Mouse (Mus musculus): ENCODE results near the gene Neurl2.
"Not testable (repeated sequence)": the region's sequence is repeated elsewhere in the genome, so short reads cannot be mapped to it uniquely, and the experiment has no call there.

Gene Neurl2

DNA sequence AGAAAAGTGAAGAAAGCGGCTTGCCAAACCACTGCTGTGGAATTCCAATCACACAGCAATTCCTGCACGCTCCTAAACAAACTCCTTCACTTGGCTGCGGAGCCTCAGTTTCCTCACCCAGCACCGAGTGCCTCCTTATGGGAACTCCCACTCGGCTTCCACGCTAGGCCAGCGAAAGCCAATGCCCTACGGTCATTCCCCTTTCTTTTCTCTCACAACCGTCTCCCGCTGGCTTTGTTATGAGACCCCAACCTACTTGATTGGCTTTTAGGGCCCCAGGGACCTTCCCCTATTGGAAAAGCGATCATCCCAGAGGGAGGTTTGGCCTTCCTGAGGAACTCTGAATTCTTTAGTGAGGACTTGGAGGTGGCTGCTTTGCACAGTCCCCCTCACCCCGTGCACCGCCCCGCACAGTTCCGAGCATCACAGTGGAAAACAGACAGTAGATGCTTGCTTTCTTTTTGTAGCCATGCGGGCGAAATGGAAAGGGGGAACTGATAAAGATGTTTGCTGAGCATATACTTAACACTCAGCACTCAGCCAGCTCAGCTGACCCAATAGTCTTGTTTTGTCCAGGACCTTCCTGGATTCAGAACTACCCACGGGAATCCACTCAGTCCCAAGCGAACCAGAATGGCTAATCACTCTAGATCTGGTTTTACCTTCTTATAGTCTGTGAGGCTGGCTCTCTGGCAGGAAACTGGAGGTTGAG, 24.7 kb upstream of the Neurl2 start:
- DNase-seq (ENCODE audit: low spot score in 2 of 2) = no peak

DNA sequence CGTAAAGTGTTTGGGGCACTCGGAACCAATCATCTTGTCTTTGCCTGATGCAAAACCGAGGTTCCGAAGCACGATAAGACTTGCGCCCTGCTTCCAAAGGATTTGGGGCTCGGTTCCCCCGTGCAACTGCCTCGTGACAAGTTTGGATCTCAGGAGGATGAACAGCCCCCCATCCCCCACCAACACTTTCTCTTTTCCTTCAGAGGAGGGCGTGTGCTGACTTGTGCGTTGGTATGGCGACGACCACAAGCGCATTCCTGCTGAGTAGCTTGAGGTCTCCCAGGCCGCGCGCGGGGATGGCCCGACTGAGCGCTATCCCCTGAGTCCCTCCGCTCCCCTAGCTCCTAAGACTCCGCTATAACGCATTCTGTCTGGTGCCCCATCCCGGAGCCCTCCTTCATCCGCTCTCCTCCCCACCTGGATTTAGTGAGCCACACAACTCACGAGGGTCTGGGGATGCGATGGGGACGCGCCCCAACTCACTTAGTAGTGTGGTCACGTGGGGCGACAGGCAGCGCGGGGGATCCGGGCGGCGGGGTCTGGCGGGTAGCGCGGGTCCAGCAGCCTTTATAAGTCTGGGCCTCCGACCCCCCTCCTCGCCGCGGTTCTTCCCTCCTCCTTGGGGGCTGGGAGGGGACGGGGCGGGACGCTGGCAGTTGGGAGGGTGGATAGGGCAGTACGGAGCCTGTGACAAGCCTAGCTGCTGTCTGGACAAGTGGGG, 24.0 kb upstream of the Neurl2 start, which contains the start of gene Pltp:
TSS of gene Pltp (minus strand) at position 611 of the 721 bp plus-strand sequence.
- no peak for DNase-seq (ENCODE audit: low spot score in 2 of 2)

DNA sequence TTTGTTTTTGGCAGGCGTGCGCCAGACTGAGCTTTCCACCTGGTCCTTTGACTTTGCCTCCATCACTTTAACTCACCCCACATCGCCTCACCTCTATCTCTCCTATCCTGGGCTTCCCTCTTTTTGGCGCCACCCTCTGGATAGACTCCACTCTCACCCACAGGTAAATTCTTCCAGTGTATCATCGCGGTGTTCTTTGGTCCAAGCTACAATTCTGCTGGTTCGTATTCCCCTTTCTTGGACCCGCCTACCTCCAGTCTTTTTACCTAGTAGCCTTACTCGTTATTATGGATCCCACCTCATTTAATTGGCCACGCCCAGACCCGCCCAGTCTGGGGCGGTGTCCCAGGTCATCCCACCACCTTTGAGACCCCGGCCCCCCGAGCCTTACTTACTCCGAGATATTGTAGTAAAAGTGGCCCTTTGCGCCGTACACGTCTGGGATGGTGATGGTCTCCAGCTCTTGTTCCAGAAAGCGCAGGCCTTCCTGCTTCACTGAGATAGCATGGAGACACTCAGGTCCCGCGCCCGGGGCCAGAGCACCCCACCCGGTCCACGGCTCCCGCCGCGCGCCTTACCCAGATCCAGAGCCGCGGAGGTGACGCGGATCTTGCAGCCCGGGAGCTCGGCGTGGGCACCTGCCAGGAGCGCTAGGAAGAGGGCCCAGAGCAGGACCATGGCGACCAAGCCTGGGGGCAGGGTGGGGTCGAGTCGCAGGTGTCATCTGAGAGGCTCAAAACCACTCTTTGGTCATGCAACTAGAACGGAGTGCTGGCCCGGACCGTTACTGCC, 23.2 kb upstream of the Neurl2 start:
- no peak for DNase-seq (ENCODE audit: low spot score in 2 of 2)

DNA sequence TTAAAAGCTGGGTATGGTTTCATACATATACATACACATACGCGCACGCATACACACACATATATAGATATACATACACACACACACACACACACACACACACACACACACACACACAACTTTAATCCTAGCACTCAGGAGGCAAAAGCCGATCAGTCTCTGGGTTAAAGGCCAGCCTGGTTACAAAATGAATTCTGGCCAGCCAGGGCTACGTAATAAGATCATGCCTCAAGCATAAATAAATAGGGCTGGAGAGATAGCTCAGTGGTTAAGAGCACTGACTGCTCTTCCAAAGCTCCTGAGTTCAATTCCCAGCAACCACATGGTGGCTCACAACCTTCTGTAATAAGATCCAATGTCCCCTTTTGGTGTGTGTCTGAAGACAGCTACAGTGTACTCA, 22.3 kb upstream of the Neurl2 start:
- not testable (repeated sequence) for DNase-seq (ENCODE audit: low spot score in 2 of 2)

DNA sequence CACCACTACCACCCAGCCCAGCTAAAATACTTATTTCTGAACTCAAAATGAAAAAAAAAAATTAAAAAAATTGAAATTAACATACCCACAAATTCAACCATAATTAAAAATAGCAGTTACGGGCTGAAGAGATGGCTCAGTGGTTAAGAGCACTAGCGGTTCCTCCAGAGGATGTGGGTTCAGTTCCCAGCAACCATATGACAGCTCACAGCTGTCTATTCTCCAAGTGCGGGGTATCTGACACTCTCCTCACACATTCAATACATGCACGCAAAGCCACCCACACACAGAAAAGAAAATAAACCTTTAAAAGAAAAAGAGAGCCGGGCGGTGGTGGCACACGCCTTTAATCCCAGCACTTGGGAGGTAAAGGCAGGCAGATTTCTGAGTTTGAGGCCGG, 16.8 kb upstream of the Neurl2 start:
- no peak for DNase-seq (ENCODE audit: low spot score in 2 of 2)

DNA sequence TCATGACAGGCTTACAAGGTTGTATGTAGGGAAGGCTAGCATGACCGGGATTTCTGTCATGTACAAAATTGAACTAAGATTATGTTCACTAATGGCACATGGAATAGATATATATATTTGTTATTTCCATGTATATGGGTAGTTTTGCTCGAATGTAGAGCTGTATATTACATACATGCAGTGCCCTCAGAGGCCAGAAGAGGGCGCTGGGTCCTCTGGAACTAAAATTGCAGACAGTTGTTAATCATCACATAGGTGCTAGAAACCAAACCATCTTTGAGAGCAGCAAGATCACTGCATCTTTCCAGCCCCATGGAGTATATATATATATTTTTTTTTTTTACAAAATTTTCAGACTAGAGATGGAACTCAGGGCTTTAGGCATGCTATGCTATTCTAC, 12.5 kb upstream of the Neurl2 start:
- DNase-seq (ENCODE audit: low spot score in 2 of 2) = no peak

DNA sequence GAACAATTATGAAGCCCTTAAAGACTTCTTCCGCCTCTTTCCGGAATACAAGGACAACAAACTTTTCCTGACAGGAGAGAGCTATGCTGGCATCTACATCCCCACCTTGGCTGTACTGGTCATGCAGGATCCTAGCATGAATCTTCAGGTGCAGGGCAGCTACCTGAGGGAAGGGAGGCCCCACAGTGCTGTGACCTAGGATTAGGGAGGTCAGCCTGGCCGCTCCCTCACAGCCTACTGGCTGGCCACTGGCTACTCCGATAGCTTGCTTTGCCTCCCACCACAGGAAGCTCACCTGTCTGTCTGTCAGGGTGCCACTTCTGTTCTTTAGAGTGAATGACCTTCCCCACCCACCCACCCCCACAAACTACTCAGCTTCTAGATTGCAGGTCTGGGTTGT, 1.9 kb upstream of the Neurl2 start:
- DNase-seq (ENCODE audit: low spot score in 2 of 2) = no peak

DNA sequence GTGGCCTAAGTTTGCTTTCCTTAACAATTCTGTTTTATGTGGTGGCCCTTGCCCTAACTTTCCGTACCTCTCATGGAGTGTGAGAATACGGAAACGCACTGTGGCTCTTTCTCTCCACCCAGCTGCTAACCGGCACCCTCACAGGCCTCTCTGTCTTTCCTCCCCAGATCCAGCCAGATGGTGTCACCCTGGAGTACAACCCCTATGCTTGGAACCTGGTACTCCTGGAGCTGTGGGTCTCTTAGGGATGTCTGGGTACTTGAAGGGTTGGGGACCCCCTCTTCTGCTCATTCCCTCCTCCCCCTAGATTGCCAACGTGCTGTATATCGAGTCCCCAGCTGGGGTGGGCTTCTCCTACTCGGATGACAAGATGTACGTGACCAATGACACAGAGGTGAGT, 1.3 kb upstream of the Neurl2 start:
- no peak for DNase-seq (ENCODE audit: low spot score in 2 of 2)

DNA sequence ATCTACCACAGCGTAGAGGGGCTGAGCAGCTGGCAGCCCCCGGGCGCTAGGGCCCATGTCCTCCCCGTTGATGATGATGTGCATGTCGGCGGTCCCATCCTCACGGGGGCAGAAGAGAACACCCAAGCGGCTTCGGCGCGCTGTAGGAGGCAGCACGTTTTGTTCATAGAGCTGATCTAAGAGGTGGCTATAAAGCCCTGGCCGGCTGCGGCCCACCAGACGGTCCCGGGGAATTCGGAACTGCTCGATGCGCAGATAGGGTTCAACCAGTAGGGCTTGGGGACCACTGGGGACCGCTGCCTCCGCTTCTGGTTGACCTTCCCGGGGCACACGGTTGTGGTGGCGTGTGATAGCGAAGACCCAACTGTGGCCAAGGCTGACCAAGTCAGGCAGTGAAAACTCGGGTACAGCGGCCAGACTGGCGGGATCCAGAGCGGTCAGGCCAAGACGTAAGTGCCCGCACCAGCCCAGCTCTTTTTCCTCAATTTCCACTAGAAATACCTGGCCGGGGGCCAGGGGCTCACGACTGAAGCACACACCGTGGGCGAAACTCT, 431 bp downstream of the Neurl2 start, which contains the start of gene Ctsa:
TSS of gene Ctsa (plus strand) at position 126 of the 554 bp plus-strand sequence.
- DNase-seq (ENCODE audit: low spot score in 2 of 2) = peak; percentile 69 to 82

DNA sequence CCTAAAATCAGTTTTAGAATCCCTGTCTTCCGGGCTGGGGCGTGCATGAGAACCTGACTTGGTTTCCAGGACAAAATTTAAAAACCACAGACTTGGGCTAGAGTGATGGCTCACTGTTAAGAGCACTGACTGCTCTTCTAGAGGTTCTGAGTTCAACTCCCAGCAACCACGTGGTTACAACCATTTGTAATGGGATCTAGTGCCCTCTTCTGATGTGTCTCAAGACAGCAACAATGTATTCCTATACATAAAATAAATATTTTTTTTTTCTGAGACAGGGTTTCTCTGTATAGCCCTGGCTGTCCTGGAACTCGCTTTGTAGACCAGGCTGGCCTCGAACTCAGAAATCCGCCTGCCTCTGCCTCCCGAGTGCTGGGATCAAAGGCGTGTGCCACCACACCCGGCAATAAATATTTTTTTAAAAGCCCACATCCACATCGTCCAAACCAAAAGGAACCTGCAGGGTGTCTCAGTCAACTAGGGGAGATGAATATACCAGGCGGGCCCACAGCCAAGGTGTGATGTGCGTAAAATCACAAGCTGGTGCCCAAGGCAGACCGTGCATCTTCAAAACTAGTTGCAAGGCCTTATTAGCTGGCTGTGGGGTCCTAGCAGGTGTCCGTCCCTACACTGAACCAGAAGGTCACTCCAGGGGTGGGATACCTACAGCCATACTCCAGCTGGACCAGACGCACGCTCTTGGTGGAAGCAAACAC, 1.1 kb downstream of the Neurl2 start:
- DNase-seq (ENCODE audit: low spot score in 2 of 2) = no peak

DNA sequence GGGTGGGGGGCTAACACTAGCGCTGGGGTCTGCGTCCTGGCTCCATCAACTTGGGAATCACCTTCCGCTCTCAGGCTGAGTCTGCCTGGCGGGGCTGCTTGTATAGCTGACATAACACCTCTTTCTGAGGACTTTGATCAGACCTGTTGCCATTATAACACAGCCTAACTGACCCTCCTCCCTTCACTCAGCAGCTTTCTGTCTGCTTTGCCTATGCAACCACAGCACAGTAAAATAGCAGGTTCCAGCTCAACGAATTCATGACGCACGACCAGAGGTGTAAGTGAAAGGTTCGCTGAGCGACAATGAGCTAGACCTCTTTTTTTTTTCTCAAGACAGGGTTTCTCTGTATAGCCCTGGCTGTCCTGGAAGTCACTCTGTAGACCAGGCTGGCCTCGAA, 2.2 kb downstream of the Neurl2 start:
- no peak for DNase-seq (ENCODE audit: low spot score in 2 of 2)

DNA sequence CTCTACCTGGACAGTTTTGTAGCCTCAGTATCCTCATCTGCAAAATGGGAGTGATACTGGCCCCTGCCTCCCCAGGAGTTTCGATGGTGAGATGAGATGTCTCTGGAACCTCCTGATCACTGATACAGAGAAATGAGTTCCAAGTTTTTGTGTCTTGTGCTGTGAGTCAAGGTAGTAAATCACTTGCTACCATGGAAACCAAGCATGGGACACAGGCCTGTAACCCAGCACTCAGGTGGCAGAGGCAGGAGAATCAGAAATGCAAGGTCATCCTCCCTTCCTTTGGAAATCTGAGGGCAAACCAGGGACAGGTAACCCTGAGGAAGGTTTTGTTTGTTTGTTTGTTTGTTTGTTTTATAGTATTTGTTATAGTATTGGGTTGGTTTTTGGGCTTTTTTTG, 4.2 kb downstream of the Neurl2 start:
- no peak for DNase-seq (ENCODE audit: low spot score in 2 of 2)

DNA sequence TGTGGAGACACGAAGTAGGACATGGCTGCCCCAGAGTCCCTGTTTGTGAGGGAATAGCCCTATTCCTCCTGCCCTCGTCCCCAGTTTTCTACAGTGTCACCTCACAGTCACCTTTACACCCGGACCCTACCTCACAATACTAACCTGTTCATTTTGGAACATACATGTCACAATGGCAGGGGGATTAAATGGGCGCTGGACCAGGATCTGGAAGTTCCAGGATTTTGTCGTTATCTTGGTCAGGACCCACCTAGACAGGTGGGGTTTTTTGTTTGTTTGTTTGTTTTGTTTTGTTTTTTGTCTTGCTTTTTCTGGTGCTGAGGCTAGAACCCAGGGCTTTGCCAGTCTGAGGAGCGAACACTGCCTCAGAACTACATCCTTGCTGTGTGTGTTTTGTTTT, 4.8 kb downstream of the Neurl2 start, which contains the start of gene Spata25:
TSS of gene Spata25 (minus strand) at position 101 of the 400 bp plus-strand sequence.
- DNase-seq (ENCODE audit: low spot score in 2 of 2) = no peak

DNA sequence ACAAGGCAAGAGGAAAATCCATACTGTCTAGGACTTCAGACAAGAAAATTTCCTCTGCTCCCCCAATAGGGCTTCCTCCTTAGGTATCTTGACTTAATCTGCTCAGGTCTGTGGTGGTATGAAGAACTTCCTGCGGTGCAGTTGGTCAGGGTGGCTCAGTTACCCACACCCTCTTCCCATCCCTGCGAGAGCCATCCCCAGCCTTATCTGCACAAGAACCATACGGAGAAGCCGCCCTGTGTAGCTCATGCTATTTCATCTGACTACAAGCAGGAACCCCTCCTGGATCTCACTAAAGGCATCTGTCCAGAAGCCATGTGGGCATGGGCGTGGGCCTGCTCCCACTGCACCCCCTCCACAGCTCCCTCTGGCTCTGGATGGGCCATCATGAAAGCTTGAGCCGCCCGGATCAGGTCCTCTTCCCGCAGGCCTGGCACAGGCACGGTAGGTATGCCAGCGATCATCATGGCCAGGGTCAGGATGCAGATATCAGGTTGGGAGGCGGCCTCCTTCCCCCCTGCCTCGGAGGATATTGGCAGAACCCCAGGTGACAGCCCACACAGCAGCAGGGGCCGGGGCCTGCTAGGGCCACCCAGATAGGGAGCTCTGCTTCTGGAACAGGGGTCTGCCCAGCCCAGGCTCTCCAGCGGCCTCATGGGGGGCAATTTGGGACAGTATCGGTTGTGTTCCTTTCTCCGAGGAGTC, 6.0 kb downstream of the Neurl2 start:
- no peak for DNase-seq (ENCODE audit: low spot score in 2 of 2)

DNA sequence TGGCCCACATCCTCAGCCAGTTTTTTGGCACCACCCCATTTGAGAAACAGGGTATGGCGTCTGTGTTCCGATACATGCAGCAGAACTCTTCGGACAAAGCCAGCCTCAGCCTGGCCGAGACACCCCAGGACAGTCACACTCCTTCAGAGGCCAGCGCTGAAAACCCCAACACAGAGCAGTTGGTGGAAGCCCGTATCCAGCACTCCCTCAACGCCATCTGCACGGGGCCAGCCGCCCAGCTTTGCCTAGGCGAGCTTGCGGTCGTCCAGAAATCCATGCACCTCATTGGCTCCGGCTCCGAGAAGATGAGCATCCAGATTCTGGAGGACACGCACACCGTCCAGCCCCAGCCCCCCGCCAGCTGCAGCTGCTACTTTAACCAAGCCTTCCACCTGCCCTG, 7.7 kb downstream of the Neurl2 start:
- no peak for DNase-seq (ENCODE audit: low spot score in 2 of 2)

DNA sequence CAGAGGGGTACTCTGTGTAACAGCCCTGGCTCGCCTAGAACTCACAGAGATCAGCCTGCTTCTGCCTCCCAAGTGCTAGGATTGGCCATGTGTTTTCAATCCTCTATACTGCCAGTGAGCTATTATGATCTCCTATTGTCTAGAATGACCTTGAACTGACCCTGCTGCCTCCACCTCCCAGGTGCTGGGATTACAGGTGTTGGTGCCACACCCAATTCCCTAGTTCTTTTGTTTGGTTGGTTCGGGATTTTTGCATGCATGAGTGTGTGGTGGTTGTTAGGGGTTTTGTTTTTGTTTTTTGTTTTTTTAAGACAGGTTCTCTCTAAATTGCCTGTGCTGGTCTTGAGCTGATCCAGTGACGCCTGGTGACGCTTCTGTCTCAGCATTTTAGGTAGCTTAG, 9.3 kb downstream of the Neurl2 start:
- no peak for DNase-seq (ENCODE audit: low spot score in 2 of 2)

DNA sequence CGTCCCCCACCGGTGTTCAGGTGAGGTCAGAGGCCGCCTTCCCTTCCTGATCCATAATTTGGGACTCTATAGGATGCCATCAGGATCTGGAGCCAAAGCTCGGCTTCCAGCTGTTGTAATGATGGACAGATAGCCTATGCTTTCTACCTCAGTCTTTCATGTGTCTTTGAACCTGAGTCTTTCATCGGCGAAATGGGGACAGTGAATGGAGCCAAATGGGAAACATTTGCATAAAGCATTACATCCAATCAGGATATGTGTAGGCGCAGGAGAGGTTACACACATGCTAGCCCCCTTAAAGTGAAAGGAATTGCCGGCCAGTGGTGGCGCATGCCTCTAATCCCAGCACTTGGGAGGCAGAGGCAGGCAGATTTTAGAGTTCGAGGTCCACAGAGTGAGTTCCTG, 10.1 kb downstream of the Neurl2 start:
- peak in 1 of 2 experiments; percentile 38 for DNase-seq (ENCODE audit: low spot score in 2 of 2)

DNA sequence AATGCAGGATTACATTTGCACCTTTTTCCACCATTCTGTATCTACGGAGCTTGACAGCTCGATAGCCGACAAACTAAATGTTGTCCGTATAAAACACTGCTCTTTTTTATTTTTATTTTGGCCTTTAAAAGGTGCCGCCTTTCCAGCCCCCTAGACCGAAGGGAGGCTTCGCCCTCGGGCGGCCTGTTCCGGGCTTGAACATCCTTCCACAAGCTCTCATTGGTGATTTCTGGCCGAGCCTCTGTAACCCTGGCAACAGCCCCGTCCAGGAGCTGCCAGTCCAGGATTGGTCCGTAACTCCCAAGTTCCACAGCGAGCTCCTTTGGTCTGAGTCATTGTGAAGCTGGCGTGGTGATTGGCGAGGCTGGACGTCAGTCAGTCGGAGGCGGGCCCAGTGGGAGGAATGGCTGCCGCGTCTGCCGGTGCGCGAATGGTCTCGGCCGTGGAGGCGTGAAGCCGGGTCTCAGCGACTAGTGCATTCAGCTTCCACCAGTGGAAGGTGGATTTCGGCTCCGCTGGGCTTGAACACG, 10.6 kb downstream of the Neurl2 start, which contains the start of gene Zswim1:
TSS of gene Zswim1 (plus strand) at position 51 of the 530 bp plus-strand sequence.
- peak; percentile 100 for DNase-seq (ENCODE audit: low spot score in 2 of 2)

DNA sequence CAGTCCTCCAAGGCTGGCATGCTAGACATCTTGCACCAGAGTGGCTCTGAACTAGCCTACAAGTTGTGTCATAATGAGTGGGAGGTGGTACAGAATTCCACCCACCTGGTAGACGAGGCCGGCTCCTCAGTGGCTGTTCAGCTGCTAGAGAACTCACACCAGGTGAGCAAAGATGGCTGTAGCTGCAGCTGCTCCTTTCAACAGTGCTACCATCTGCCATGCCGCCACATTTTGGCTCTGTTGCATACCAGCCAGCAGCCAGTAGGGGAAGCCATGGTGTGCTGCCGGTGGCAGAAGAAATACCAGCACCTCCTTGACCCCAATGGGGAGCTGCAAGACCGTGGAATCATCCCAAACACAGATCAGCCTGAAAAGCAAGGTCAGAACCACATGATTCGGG, 12.2 kb downstream of the Neurl2 start:
- DNase-seq (ENCODE audit: low spot score in 2 of 2) = no peak

DNA sequence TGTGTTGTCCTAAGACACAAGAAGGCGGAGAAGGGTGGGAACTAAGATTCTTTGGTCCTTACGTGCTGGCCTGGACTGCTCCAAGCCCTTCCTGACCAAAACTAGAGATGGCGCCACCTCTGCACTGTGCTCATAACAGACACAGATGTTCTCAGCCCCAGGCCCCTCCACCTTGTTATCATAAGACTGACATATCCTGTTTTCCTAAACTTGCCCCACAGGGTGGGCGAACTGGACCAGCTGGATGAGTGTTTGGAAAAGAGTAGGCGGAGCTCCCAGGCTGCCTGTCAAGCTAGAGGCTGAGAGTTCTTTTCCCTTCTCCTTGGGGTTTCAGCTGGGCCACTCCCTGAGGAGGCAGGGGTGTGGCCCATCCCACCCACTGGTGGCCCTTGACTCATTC, 15.6 kb downstream of the Neurl2 start:
- no peak for DNase-seq (ENCODE audit: low spot score in 2 of 2)
